Mouse (Mus musculus) frontal cortex, postnatal 10 days (tissue): Measurements from ENCODE around the gene BC029722.

Experiments used
- DNase-seq, 2 experiments: peaks; one replicate each; pipeline ENCODE4 v3.0.0; 2022; ENCODE audit warnings: low spot score in 2 of 2, mixed read lengths in 1 of 2

The BC029722 gene

GRCm38 (mm10) chr2:155818596-155819391 is 432 bp downstream of the BC029722 start:
- peak; percentile 91 to 92 for DNase-seq

- no peak for DNase-seq
Measured at GRCm38 (mm10) chr2:155817301-155818245, 1.7 kb downstream of the BC029722 start.

- no peak for DNase-seq
Measured at GRCm38 (mm10) chr2:155816179-155816578, 3.0 kb downstream of the BC029722 start.

GRCm38 (mm10) chr2:155814829-155815228 is 4.4 kb downstream of the BC029722 start:
- DNase-seq: no peak

- no peak for DNase-seq
Measured at GRCm38 (mm10) chr2:155812637-155813036, 6.6 kb downstream of the BC029722 start.

GRCm38 (mm10) chr2:155811821-155812396 is 7.3 kb downstream of the BC029722 start:
- DNase-seq: peak; percentile 63 to 66

GRCm38 (mm10) chr2:155809620-155810019 is 9.6 kb downstream of the BC029722 start:
- no peak for DNase-seq

- no peak for DNase-seq
Measured at GRCm38 (mm10) chr2:155807408-155807807, 11.8 kb downstream of the BC029722 start.

- no peak for DNase-seq
Measured at GRCm38 (mm10) chr2:155806548-155806947, 12.7 kb downstream of the BC029722 start.

GRCm38 (mm10) chr2:155805925-155806255 is 13.3 kb downstream of the BC029722 start:
- DNase-seq: no peak

GRCm38 (mm10) chr2:155805231-155805924 is 13.8 kb downstream of the BC029722 start:
- DNase-seq: peak in 1 of 2 experiments; percentile 6

- no peak for DNase-seq
Measured at GRCm38 (mm10) chr2:155804053-155804452, 15.2 kb downstream of the BC029722 start.

GRCm38 (mm10) chr2:155802761-155803160 is 16.5 kb downstream of the BC029722 start:
- DNase-seq: no peak

GRCm38 (mm10) chr2:155798613-155799012 is 20.6 kb downstream of the BC029722 start:
- DNase-seq: no peak

GRCm38 (mm10) chr2:155794674-155795445 is 24.4 kb downstream of the BC029722 start:
- DNase-seq: no peak

GRCm38 (mm10) chr2:155792899-155793298 is 26.3 kb downstream of the BC029722 start:
- DNase-seq: no peak

- no peak for DNase-seq
Measured at GRCm38 (mm10) chr2:155787949-155788931, 31.0 kb downstream of the BC029722 start.

- DNase-seq: no peak
Measured at GRCm38 (mm10) chr2:155786905-155787304, 32.3 kb downstream of the BC029722 start.

- no peak for DNase-seq
Measured at GRCm38 (mm10) chr2:155784534-155784933, 34.7 kb downstream of the BC029722 start.

- no peak for DNase-seq
Measured at GRCm38 (mm10) chr2:155779506-155779905, 39.7 kb downstream of the BC029722 start.
